Mouse (Mus musculus) testis, adult 2 months (tissue): ENCODE data around the gene Bcap29. TPM values are rescaled to one million over a fixed set of nuclear protein-coding genes. Genes with fewer than 3 reads are reported as not detected.
"Not testable (repeated sequence)": the region's sequence is repeated elsewhere in the genome, so short reads cannot be mapped to it uniquely, and the experiment has no call there.

Experiments
- H3K27ac ChIP-seq: fragments of 200-500 bp; 2 replicates; pipeline ENCODE4 v1.5.1; 2012; ENCODE audit warnings: low read depth, low read length; ENCODE audit not compliant: control insufficient read depth, insufficient read depth
- H3K27me3 ChIP-seq: fragments of 200-500 bp; 2 replicates; pipeline ENCODE4 v1.6.1; 2012; ENCODE audit warnings: mild to moderate bottlenecking, low read length, moderate library complexity; ENCODE audit not compliant: control insufficient read depth, insufficient read depth
- H3K36me3 ChIP-seq: fragments of 200-500 bp; 2 replicates; pipeline ENCODE4 v1.6.1; 2012; ENCODE audit warnings: mild to moderate bottlenecking, low read length; ENCODE audit not compliant: control insufficient read depth, insufficient read depth
- H3K4me1 ChIP-seq: fragments of 200-500 bp; 2 replicates; pipeline ENCODE4 v1.6.1; 2012; ENCODE audit warnings: low read length; ENCODE audit not compliant: control insufficient read depth, insufficient read depth
- H3K4me3 ChIP-seq: fragments of 200-500 bp; 2 replicates; pipeline ENCODE4 v1.5.1; 2012; ENCODE audit warnings: low read depth, mild to moderate bottlenecking, low read length, moderate library complexity, mixed read lengths; ENCODE audit not compliant: control insufficient read depth
- CTCF ChIP-seq: fragments of 200-500 bp; IDR thresholded peaks from 2 replicates; pipeline ENCODE4 v1.5.1; 2012; ENCODE audit warnings: low read depth, mild to moderate bottlenecking, inconsistent platforms, low read length, moderate library complexity; ENCODE audit not compliant: control insufficient read depth, insufficient read depth, insufficient replicate concordance
- POLR2A ChIP-seq: fragments of 200-500 bp; IDR thresholded peaks from 2 replicates; pipeline ENCODE4 v1.6.1; 2012; ENCODE audit warnings: low read depth, mild to moderate bottlenecking, inconsistent platforms, low read length, moderate library complexity; ENCODE audit not compliant: control insufficient read depth
- polyA plus RNA-seq: library from polyadenylated mRNA; depleted of rRNA; stranded (reverse); fragments of >200 nt; gene quantifications from 2 replicates; pipeline ENCODE4 v1.2.3, GENCODE M21; 2012

Bcap29 gene
- polyA plus RNA-seq, 1 experiment = 62.0 TPM

GRCm38 (mm10) chr12:31580634-31581318 lies 53.7 kb downstream of the Bcap29 start:
- no peak for TF ChIP-seq CTCF
- no peak for TF ChIP-seq POLR2A
- Histone ChIP-seq H3K27me3 (no peaks in the 10 kb centered on the region), H3K27ac (no peak overlapping the region), H3K36me3 (no peaks in the 10 kb centered on the region), H3K4me3 (no peak overlapping the region), H3K4me1 (no peaks in the 10 kb centered on the region)

GRCm38 (mm10) chr12:31578691-31579476 lies 55.6 kb downstream of the Bcap29 start:
- no peak overlapping the region for H3K4me3 ChIP-seq
- no peak for TF ChIP-seq CTCF
- no peak for TF ChIP-seq POLR2A
- no peaks in the 10 kb centered on the region for H3K27me3 ChIP-seq
- H3K36me3 ChIP-seq = no peaks in the 10 kb centered on the region
- H3K27ac ChIP-seq = no peak overlapping the region
- H3K4me1 ChIP-seq = no peaks in the 10 kb centered on the region

- TF ChIP-seq POLR2A = no peak
- TF ChIP-seq CTCF = no peak
- Histone ChIP-seq H3K36me3 (no peaks in the 10 kb centered on the region), H3K4me3 (no peak overlapping the region), H3K27me3 (no peaks in the 10 kb centered on the region), H3K27ac (no peak overlapping the region), H3K4me1 (no peaks in the 10 kb centered on the region)
Measured at GRCm38 (mm10) chr12:31574506-31574905, 60.0 kb downstream of the Bcap29 start.

- Histone ChIP-seq H3K27me3 (no peaks in the 10 kb centered on the region), H3K27ac (no peak overlapping the region), H3K36me3 (no peaks in the 10 kb centered on the region), H3K4me3 (no peak overlapping the region), H3K4me1 (no peaks in the 10 kb centered on the region)
- TF ChIP-seq POLR2A (no peak), CTCF (no peak)
Measured at GRCm38 (mm10) chr12:31569784-31570183, 64.7 kb downstream of the Bcap29 start.

- no peaks in the 10 kb centered on the region for H3K27me3 ChIP-seq
- TF ChIP-seq CTCF = no peak
- TF ChIP-seq POLR2A = no peak
- H3K4me3 ChIP-seq = no peak overlapping the region
- H3K4me1 ChIP-seq = no peaks in the 10 kb centered on the region
- H3K27ac ChIP-seq = no peak overlapping the region
- H3K36me3 ChIP-seq = no peaks in the 10 kb centered on the region
Measured at GRCm38 (mm10) chr12:31568661-31569060, 65.8 kb downstream of the Bcap29 start.

GRCm38 (mm10) chr12:31567535-31567934 lies 66.9 kb downstream of the Bcap29 start:
- not testable (repeated sequence) for H3K4me3 ChIP-seq, H3K27me3 ChIP-seq, H3K27ac ChIP-seq, H3K4me1 ChIP-seq, H3K36me3 ChIP-seq

- H3K4me1 ChIP-seq = peaks cover 8% of the 10 kb centered on the region
- TF ChIP-seq POLR2A (no peak), CTCF (no peak)
- H3K27me3 ChIP-seq = no peaks in the 10 kb centered on the region; the same call in 1 of the 2 replicates
- H3K27ac ChIP-seq = no peak overlapping the region
- H3K4me3 ChIP-seq = no peak overlapping the region
- no peaks in the 10 kb centered on the region for H3K36me3 ChIP-seq
Measured at GRCm38 (mm10) chr12:31560712-31561111, 73.7 kb downstream of the Bcap29 start.
